Mouse (Mus musculus): Measurements from ENCODE around the gene Slc19a2.

- TF ChIP-seq CTCF (IDR thresholded peaks at IDR 0.05; ENCODE audit: borderline replicate concordance, extremely low read depth, insufficient read depth, insufficient read length) (no peak), POLR2A (IDR thresholded peaks at IDR 0.05; ENCODE audit: borderline replicate concordance, extremely low read depth, insufficient read depth, insufficient read length, poor library complexity, severe bottlenecking) (no peak)
Observed at GRCm38 (mm10) chr1:164217791-164218685, 30.8 kb upstream of the Slc19a2 start.
